Mouse (Mus musculus): ENCODE measurements around the gene Ormdl3. TPM values are rescaled to one million over a fixed set of nuclear protein-coding genes. Genes with fewer than 3 reads are reported as not detected.

The Ormdl3 gene
- polyA plus RNA-seq, 1 experiment, result 43.5 TPM

GRCm38 (mm10) chr11:98597363-98597762, 10.2 kb upstream of the Ormdl3 start:
- no peak overlapping the region for H3ac ChIP-seq (ENCODE audit: control insufficient read depth, insufficient read length)
- H3K79me2 ChIP-seq (ENCODE audit: control insufficient read depth, insufficient read depth), result no peaks in the 10 kb centered on the region
- no peak overlapping the region for H3K4me2 ChIP-seq (ENCODE audit: low read depth)
- no peaks in the 10 kb centered on the region for H3K36me3 ChIP-seq (ENCODE audit: control insufficient read depth, insufficient read depth)
- H3K27me3 ChIP-seq (ENCODE audit: control insufficient read depth, insufficient read depth, insufficient read length), result peaks cover 58% of the 10 kb centered on the region
- TF ChIP-seq CEBPB (IDR thresholded peaks at IDR 0.05; ENCODE audit: insufficient read depth, poor library complexity, severe bottlenecking) (no peak), MYOD1 (IDR thresholded peaks at IDR 0.05; ENCODE audit: control insufficient read depth in 1 of 3, insufficient read length in 2 of 3, low read depth in 2 of 3) (no peak), USF1 (IDR thresholded peaks at IDR 0.05; ENCODE audit: low read depth) (no peak), SRF (IDR thresholded peaks at IDR 0.05; ENCODE audit: control insufficient read depth, insufficient read length, low read depth) (no peak), MYOG (IDR thresholded peaks at IDR 0.05; ENCODE audit: control insufficient read depth in 1 of 3, insufficient read depth in 1 of 3, insufficient read length in 2 of 3, low read depth in 2 of 3) (no peak), REST (IDR thresholded peaks at IDR 0.05; ENCODE audit: insufficient read depth, insufficient read length) (no peak)
- H3K4me3 ChIP-seq, result no peak overlapping the region

- Histone ChIP-seq H3K36me3 (ENCODE audit: control insufficient read depth, insufficient read depth) (no peaks in the 10 kb centered on the region), H3K4me2 (ENCODE audit: low read depth) (no peak overlapping the region), H3K27me3 (ENCODE audit: control insufficient read depth, insufficient read depth, insufficient read length) (peaks cover 52% of the 10 kb centered on the region), H3ac (ENCODE audit: control insufficient read depth, insufficient read length) (no peak overlapping the region), H3K79me2 (ENCODE audit: control insufficient read depth, insufficient read depth) (no peaks in the 10 kb centered on the region), H3K4me3 (no peak overlapping the region)
- no peak for TF ChIP-seq POLR2AphosphoS2 (IDR thresholded peaks at IDR 0.05; ENCODE audit: insufficient read length, low read depth)
Observed at GRCm38 (mm10) chr11:98595955-98596354, 8.8 kb upstream of the Ormdl3 start.

- Histone ChIP-seq H3K79me2 (ENCODE audit: control insufficient read depth, insufficient read depth) (no peaks in the 10 kb centered on the region), H3K36me3 (ENCODE audit: control insufficient read depth, insufficient read depth) (no peaks in the 10 kb centered on the region), H3K27me3 (ENCODE audit: control insufficient read depth, insufficient read depth, insufficient read length) (peaks cover 51% of the 10 kb centered on the region), H3K4me2 (ENCODE audit: low read depth) (no peak overlapping the region), H3K4me3 (no peak overlapping the region), H3ac (ENCODE audit: control insufficient read depth, insufficient read length) (no peak overlapping the region)
- TF ChIP-seq TCF3 (IDR thresholded peaks at IDR 0.05; ENCODE audit: insufficient read length, low read depth), result peak; percentile 93
- no peak for TF ChIP-seq MAX (IDR thresholded peaks at IDR 0.05; ENCODE audit: low read depth)
- no peak for TF ChIP-seq CEBPB (IDR thresholded peaks at IDR 0.05; ENCODE audit: insufficient read depth, poor library complexity, severe bottlenecking)
- TF ChIP-seq MYOD1 (IDR thresholded peaks at IDR 0.05; ENCODE audit: control insufficient read depth in 1 of 3, insufficient read length in 2 of 3, low read depth in 2 of 3), result peak; percentile 73 to 98 (median 95)
- no peak for TF ChIP-seq POLR2AphosphoS2 (IDR thresholded peaks at IDR 0.05; ENCODE audit: insufficient read length, low read depth)
- no peak for TF ChIP-seq POLR2A (IDR thresholded peaks at IDR 0.05; ENCODE audit: insufficient read length, low read depth)
- TF ChIP-seq TCF12 (IDR thresholded peaks at IDR 0.05; ENCODE audit: insufficient read depth, poor library complexity, severe bottlenecking), result peak; percentile 86
- TF ChIP-seq SRF (IDR thresholded peaks at IDR 0.05; ENCODE audit: control insufficient read depth, insufficient read length, low read depth), result no peak
- TF ChIP-seq USF1 (IDR thresholded peaks at IDR 0.05; ENCODE audit: low read depth), result no peak
- peak; percentile 89 to 99 (median 96) for TF ChIP-seq MYOG (IDR thresholded peaks at IDR 0.05; ENCODE audit: control insufficient read depth in 1 of 3, insufficient read depth in 1 of 3, insufficient read length in 2 of 3, low read depth in 2 of 3)
- TF ChIP-seq REST (IDR thresholded peaks at IDR 0.05; ENCODE audit: insufficient read depth, insufficient read length), result no peak
- TF ChIP-seq E2F4 (IDR thresholded peaks at IDR 0.05; ENCODE audit: insufficient read depth), result no peak
Observed at GRCm38 (mm10) chr11:98595473-98595872, 8.3 kb upstream of the Ormdl3 start.

- no peak overlapping the region for H3K4me2 ChIP-seq (ENCODE audit: low read depth)
- peaks cover 47% of the 10 kb centered on the region for H3K27me3 ChIP-seq (ENCODE audit: control insufficient read depth, insufficient read depth, insufficient read length)
- TF ChIP-seq MYOG (IDR thresholded peaks at IDR 0.05; ENCODE audit: control insufficient read depth in 1 of 3, insufficient read depth in 1 of 3, insufficient read length in 2 of 3, low read depth in 2 of 3) (peak in 1 of 3 experiments; percentile 28), CEBPB (IDR thresholded peaks at IDR 0.05; ENCODE audit: insufficient read depth, poor library complexity, severe bottlenecking) (no peak), MYOD1 (IDR thresholded peaks at IDR 0.05; ENCODE audit: control insufficient read depth in 1 of 3, insufficient read length in 2 of 3, low read depth in 2 of 3) (peak in 2 of 3 experiments; percentile 9 to 47)
- H3K79me2 ChIP-seq (ENCODE audit: control insufficient read depth, insufficient read depth), result no peaks in the 10 kb centered on the region
- no peak overlapping the region for H3ac ChIP-seq (ENCODE audit: control insufficient read depth, insufficient read length)
- H3K36me3 ChIP-seq (ENCODE audit: control insufficient read depth, insufficient read depth), result no peaks in the 10 kb centered on the region
- no peak overlapping the region for H3K4me3 ChIP-seq
Observed at GRCm38 (mm10) chr11:98595021-98595420, 7.9 kb upstream of the Ormdl3 start.

- TF ChIP-seq MYOG (IDR thresholded peaks at IDR 0.05; ENCODE audit: control insufficient read depth in 1 of 3, insufficient read depth in 1 of 3, insufficient read length in 2 of 3, low read depth in 2 of 3) (peak in 2 of 3 experiments; percentile 42 to 64), TCF3 (IDR thresholded peaks at IDR 0.05; ENCODE audit: insufficient read length, low read depth) (no peak), MYOD1 (IDR thresholded peaks at IDR 0.05; ENCODE audit: control insufficient read depth in 1 of 3, insufficient read length in 2 of 3, low read depth in 2 of 3) (peak in 1 of 3 experiments; percentile 63), CEBPB (IDR thresholded peaks at IDR 0.05; ENCODE audit: insufficient read depth, poor library complexity, severe bottlenecking) (no peak)
- peaks cover 9% of the 10 kb centered on the region for H3K79me2 ChIP-seq (ENCODE audit: control insufficient read depth, insufficient read depth)
Observed at GRCm38 (mm10) chr11:98590548-98591445, 3.6 kb upstream of the Ormdl3 start.

More at GRCm38 (mm10) chr11:98590548-98591445, 3.6 kb upstream of the Ormdl3 start:
- Histone ChIP-seq H3K4me2 (ENCODE audit: low read depth) (no peak overlapping the region), H3ac (ENCODE audit: control insufficient read depth, insufficient read length) (no peak overlapping the region), H3K4me3 (no peak overlapping the region), H3K36me3 (ENCODE audit: control insufficient read depth, insufficient read depth) (no peaks in the 10 kb centered on the region), H3K27me3 (ENCODE audit: control insufficient read depth, insufficient read depth, insufficient read length) (peaks cover 22% of the 10 kb centered on the region)

Data from myocyte (in vitro differentiated cells).